Mouse (Mus musculus): ENCODE measurements around the gene Cenpv. TPM values are rescaled to one million over a fixed set of nuclear protein-coding genes. Genes with fewer than 3 reads are reported as not detected.
A peak's percentile ranks its signal among the peaks of the same experiment; 100 is the strongest.

Cenpv gene
- polyA plus RNA-seq, 1 experiment from 2014 or later = 9.8 TPM

DNA sequence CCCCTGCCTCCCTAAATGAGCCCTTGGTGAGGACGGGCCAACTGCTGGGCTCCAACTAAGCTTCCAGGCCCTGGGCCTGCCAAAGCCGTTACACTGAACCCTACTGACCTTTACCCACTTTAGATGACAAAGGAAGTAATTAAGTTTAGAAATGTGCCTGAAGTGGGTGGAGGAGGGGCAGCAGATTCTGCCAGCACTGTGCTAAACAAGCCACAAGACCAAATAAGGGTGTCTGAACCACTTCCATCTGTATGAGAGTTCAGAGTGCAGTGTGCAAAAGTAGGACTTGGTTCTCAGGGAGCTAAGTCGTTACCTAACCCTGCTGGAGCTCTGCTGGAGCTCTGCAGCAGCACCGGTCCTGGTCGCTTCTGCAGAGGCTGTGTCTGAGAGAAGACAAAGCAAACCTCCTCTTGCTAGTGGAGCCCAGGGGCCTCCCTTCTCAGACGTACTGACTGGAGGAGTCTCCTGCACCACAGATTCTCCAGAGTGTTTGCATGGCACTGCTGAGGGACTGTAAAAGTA lies 44.2 kb downstream of the Cenpv start:
- no peak for TF ChIP-seq EP300 (IDR thresholded peaks at IDR 0.05; ENCODE audit: low read depth)
- TF ChIP-seq CTCF (IDR thresholded peaks at IDR 0.05; ENCODE audit: low read depth) = no peak
- 17% methylated on average over 6 of the region's 6 CpGs for WGBS (ENCODE audit: insufficient replicate concordance)
- H3K27me3 ChIP-seq (ENCODE audit: insufficient read depth, low read length) = no peaks in the 10 kb centered on the region
- H3K9me3 ChIP-seq (ENCODE audit: low read length) = no peaks in the 10 kb centered on the region
- ATAC-seq (peak; percentile 75), DNase-seq (peak; percentile 49)
- no peak overlapping the region; the same call in 1 of the 2 replicates for H3K9ac ChIP-seq (replicated peaks)
- peak overlapping the region; percentile 76 for H3K27ac ChIP-seq (ENCODE audit: low read depth)
- H3K36me3 ChIP-seq (replicated peaks; ENCODE audit: insufficient read depth, low read length) = no peaks in the 10 kb centered on the region
- H3K4me1 ChIP-seq (ENCODE audit: insufficient read depth) = peaks cover 23% of the 10 kb centered on the region
- H3K4me2 ChIP-seq (ENCODE audit: low read depth, low read length) = peak overlapping the region; percentile 38
- H3K4me3 ChIP-seq (ENCODE audit: low read depth, low read length) = no peak overlapping the region

DNA sequence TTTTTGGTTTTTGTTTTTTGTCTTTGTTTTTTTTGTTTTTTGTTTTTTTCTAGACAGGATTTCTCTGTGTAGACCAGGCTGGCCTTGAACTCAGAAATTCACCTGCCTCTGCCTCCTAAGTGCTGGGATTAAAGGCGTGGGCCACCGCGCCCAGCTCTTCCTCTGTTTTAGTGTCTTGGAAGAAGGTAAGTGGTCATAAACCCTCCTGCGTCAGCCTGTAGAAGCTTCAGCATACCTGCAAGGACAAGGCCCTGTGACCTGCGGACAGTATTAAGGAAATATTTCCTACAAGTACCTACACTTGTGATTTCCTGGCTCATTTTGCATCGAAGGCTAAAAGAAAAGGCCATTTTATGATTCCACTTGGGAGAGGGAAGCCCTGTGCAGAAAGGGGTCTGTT lies 45.4 kb downstream of the Cenpv start:
- H3K4me3 ChIP-seq (ENCODE audit: low read depth, low read length) = no peak overlapping the region
- no peak for DNase-seq
- WGBS (ENCODE audit: insufficient replicate concordance) = 92% methylated on average over 6 of the region's 6 CpGs

DNA sequence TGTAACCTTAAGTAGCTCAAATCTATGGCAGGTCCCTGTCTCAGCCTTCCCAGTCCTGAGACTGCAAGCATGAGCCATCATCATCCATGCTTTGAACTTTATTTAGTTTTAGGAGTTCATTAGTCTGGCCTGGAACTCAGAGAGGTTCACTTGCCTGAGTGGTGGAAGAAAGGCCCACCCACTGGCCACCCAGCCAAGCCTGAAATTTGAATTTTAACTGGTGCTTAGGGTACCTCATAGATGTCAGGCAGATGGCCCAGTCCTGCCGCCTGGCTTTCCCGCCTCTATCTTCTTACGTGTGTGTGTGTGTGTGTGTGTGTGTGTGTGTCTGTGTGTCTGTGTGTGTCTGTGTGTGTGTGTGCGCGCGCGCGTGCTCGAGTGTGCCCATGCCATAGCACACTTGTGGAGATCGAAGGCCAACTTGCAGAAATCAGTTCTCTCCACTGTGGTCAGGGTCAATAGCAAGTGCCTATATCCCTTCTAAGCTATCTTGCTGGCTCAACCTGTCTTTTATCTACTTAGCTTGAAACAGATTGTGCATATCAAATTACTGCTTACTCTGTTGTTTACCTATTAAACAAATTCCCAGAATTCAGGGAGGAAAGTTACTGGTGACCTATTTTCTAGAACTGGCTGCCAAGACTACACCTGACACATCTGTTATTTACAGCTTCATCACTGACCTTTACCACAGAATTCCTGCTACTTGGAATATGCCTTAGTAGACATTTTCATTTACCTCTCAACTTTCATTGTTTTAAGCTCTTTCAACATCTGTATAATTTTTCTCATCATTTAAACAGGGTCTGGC lies 51.3 kb downstream of the Cenpv start:
- Histone ChIP-seq H3K36me3 (replicated peaks; ENCODE audit: insufficient read depth, low read length) (no peaks in the 10 kb centered on the region), H3K9ac (replicated peaks) (no peak overlapping the region)
- WGBS (ENCODE audit: insufficient replicate concordance) = 85% methylated on average over 10 of the region's 10 CpGs

More for the DNA sequence above, 45.4 kb downstream of the Cenpv start:
- no peaks in the 10 kb centered on the region for H3K27me3 ChIP-seq (ENCODE audit: insufficient read depth, low read length)
- no peak overlapping the region for H3K9ac ChIP-seq (replicated peaks)
- H3K4me1 ChIP-seq (ENCODE audit: insufficient read depth) = peaks cover 26% of the 10 kb centered on the region
- H3K27ac ChIP-seq (ENCODE audit: low read depth) = no peak overlapping the region
- H3K4me2 ChIP-seq (ENCODE audit: low read depth, low read length) = no peak overlapping the region
- no peaks in the 10 kb centered on the region for H3K36me3 ChIP-seq (replicated peaks; ENCODE audit: insufficient read depth, low read length)
- ATAC-seq = no peak
- TF ChIP-seq EP300 (IDR thresholded peaks at IDR 0.05; ENCODE audit: low read depth) (no peak), CTCF (IDR thresholded peaks at IDR 0.05; ENCODE audit: low read depth) (no peak)
- H3K9me3 ChIP-seq (ENCODE audit: low read length) = no peaks in the 10 kb centered on the region

GRCm38 (mm10) chr11:62486949-62487348 lies 52.1 kb downstream of the Cenpv start:
- no peaks in the 10 kb centered on the region for H3K27me3 ChIP-seq (ENCODE audit: insufficient read depth, low read length)
- H3K4me1 ChIP-seq (ENCODE audit: insufficient read depth) = 0 out of 2 replicates have a peak, but pooled peaks cover 3% of the 10 kb centered on the region
- H3K4me3 ChIP-seq (ENCODE audit: low read depth, low read length) = no peak overlapping the region
- 68% methylated on average over 1 of the region's 1 CpGs for WGBS (ENCODE audit: insufficient replicate concordance)
- TF ChIP-seq EP300 (IDR thresholded peaks at IDR 0.05; ENCODE audit: low read depth) (no peak), CTCF (IDR thresholded peaks at IDR 0.05; ENCODE audit: low read depth) (no peak)
- H3K9me3 ChIP-seq (ENCODE audit: low read length) = no peaks in the 10 kb centered on the region
- no peaks in the 10 kb centered on the region for H3K36me3 ChIP-seq (replicated peaks; ENCODE audit: insufficient read depth, low read length)
- DNase-seq (no peak), ATAC-seq (no peak)
- no peak overlapping the region for H3K4me2 ChIP-seq (ENCODE audit: low read depth, low read length)
- H3K9ac ChIP-seq (replicated peaks) = no peak overlapping the region
- peak overlapping the region; percentile 5; the same call in 1 of the 2 replicates for H3K27ac ChIP-seq (ENCODE audit: low read depth)

More for the DNA sequence above, 51.3 kb downstream of the Cenpv start:
- H3K4me2 ChIP-seq (ENCODE audit: low read depth, low read length) = no peak overlapping the region
- H3K9me3 ChIP-seq (ENCODE audit: low read length) = no peaks in the 10 kb centered on the region
- no peaks in the 10 kb centered on the region for H3K27me3 ChIP-seq (ENCODE audit: insufficient read depth, low read length)
- H3K4me3 ChIP-seq (ENCODE audit: low read depth, low read length) = no peak overlapping the region
- DNase-seq = no peak
- 0 out of 2 replicates have a peak, but pooled peaks cover 3% of the 10 kb centered on the region for H3K4me1 ChIP-seq (ENCODE audit: insufficient read depth)
- ATAC-seq = peak; percentile 85
- H3K27ac ChIP-seq (ENCODE audit: low read depth) = peak overlapping the region; percentile 71
- TF ChIP-seq CTCF (IDR thresholded peaks at IDR 0.05; ENCODE audit: low read depth) (no peak), EP300 (IDR thresholded peaks at IDR 0.05; ENCODE audit: low read depth) (peak; percentile 35; the same call in 1 of the 2 replicates)

DNA sequence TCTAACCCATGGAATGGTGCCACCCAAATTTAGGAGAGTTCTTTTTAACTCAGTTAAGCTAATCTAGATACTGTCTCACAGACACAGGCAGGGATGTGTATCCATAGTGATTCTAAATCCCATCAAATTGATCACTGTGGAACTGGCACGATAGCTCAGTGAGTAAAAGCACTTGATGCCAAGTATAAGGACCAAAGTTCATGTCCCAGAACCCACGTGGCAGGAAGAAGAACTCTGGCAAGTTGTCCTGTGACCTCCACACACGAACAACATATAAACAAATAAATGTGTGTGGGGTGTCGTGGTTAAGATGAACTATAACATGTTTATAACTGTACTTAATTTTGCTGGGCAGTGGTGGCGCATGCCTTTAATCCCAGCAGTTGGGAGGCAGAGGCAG lies 59.5 kb downstream of the Cenpv start:
- DNase-seq = no peak
- Histone ChIP-seq H3K27ac (ENCODE audit: low read depth) (no peak overlapping the region), H3K4me1 (ENCODE audit: insufficient read depth) (no peaks in the 10 kb centered on the region), H3K4me2 (ENCODE audit: low read depth, low read length) (no peak overlapping the region), H3K9ac (replicated peaks) (no peak overlapping the region), H3K4me3 (ENCODE audit: low read depth, low read length) (no peak overlapping the region), H3K36me3 (replicated peaks; ENCODE audit: insufficient read depth, low read length) (no peaks in the 10 kb centered on the region), H3K9me3 (ENCODE audit: low read length) (no peaks in the 10 kb centered on the region), H3K27me3 (ENCODE audit: insufficient read depth, low read length) (no peaks in the 10 kb centered on the region)
- 72% methylated on average over 5 of the region's 5 CpGs for WGBS (ENCODE audit: insufficient replicate concordance)
- TF ChIP-seq EP300 (IDR thresholded peaks at IDR 0.05; ENCODE audit: low read depth) (no peak), CTCF (IDR thresholded peaks at IDR 0.05; ENCODE audit: low read depth) (no peak)
- no peak for ATAC-seq

DNA sequence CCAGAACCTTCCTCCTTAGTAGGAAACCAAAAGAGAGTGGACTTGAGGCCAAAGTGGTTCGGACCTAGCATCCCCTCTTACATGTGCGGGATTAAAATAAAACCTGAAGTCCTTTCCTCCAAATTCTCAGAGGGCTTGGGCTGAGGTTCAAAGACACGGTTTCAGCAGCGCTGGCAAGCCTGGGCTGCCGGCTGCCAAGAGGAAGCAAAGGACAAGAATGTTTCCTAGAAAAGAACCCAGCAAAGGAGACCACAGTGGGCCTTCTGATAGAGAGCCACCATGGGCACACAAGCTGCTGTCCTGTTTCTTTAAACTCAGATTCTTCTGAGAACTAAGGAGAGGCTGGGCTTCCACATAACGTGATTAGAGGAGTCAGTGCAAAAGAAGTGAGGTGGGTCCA lies 60.1 kb downstream of the Cenpv start:
- no peak overlapping the region for H3K4me3 ChIP-seq (ENCODE audit: low read depth, low read length)
- no peaks in the 10 kb centered on the region for H3K9me3 ChIP-seq (ENCODE audit: low read length)
- no peak for DNase-seq
- H3K36me3 ChIP-seq (replicated peaks; ENCODE audit: insufficient read depth, low read length) = no peaks in the 10 kb centered on the region
- H3K4me2 ChIP-seq (ENCODE audit: low read depth, low read length) = no peak overlapping the region
- no peak for ATAC-seq
- H3K27me3 ChIP-seq (ENCODE audit: insufficient read depth, low read length) = no peaks in the 10 kb centered on the region
- H3K4me1 ChIP-seq (ENCODE audit: insufficient read depth) = no peaks in the 10 kb centered on the region
- H3K9ac ChIP-seq (replicated peaks) = no peak overlapping the region
- TF ChIP-seq EP300 (IDR thresholded peaks at IDR 0.05; ENCODE audit: low read depth) (no peak), CTCF (IDR thresholded peaks at IDR 0.05; ENCODE audit: low read depth) (no peak)
- H3K27ac ChIP-seq (ENCODE audit: low read depth) = no peak overlapping the region
- WGBS (ENCODE audit: insufficient replicate concordance) = 50% methylated on average over 6 of the region's 6 CpGs
